Mouse (Mus musculus) adrenal gland, postnatal 36 days (tissue): ENCODE measurements around the gene Tuba4a. TPM values are rescaled to one million over a fixed set of nuclear protein-coding genes. Genes with fewer than 3 reads are reported as not detected.

Experiments
- DNase-seq, 2 experiments: peaks; one replicate each; pipeline ENCODE4 v3.0.0; 2021; ENCODE audit warnings: mixed read lengths in 1 of 2
- long read RNA-seq, 2 experiments: library from polyadenylated mRNA; stranded (forward); transcript quantifications; one replicate each; pipeline ENCODE4 v2.0.0; 2021; ENCODE audit warnings: borderline sequencing depth in 2 of 2
- total RNA-seq, 2 experiments: library from RNA; stranded (reverse); gene quantifications; 2 replicates each; pipeline ENCODE4 v1.2.3; 2021

Gene Tuba4a
- 10 to 100 TPM; 26.0 to 70.0 TPM for total RNA-seq
- long read RNA-seq, experiment 1, transcript Tuba4a-202 (4 exons, 2,840 nt), result major isoform, 17 of 29 reads
- long read RNA-seq, experiment 1, partial matches to known transcripts, result 3 of 29 reads
- long read RNA-seq, experiment 1, other reads (novel, unspliced or antisense), result 9 of 29 reads
- long read RNA-seq, experiment 2, transcript Tuba4a-202 (4 exons, 2,840 nt), result major isoform, 10 of 15 reads
- long read RNA-seq, experiment 2, partial matches to known transcripts, result 0 of 15 reads
- long read RNA-seq, experiment 2, other reads (novel, unspliced or antisense), result 5 of 15 reads

DNA sequence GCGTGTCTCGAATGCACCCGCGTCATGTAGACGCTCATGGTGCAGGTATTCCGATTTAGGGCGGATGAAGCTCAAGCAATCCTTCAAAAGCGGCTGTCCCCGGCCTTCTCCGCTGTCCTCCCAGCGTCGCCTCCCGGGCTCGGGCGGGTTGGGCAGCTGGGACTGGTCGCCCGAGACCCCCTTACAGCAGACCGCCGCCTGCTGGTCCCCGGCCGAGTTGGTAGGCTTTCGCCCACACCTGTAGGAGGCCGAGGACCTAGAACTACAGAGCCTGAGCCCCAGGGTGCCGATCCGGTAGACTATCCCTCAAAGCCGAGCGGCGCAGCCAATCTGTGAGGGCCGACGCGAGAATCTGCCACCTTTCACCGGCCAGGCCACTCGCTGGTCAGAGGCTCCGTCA is at the start of gene Tuba4a:
Tuba4a (minus strand) TSS at position 335 of the 400 bp plus-strand sequence.
- DNase-seq, result peak; percentile 18 to 46

DNA sequence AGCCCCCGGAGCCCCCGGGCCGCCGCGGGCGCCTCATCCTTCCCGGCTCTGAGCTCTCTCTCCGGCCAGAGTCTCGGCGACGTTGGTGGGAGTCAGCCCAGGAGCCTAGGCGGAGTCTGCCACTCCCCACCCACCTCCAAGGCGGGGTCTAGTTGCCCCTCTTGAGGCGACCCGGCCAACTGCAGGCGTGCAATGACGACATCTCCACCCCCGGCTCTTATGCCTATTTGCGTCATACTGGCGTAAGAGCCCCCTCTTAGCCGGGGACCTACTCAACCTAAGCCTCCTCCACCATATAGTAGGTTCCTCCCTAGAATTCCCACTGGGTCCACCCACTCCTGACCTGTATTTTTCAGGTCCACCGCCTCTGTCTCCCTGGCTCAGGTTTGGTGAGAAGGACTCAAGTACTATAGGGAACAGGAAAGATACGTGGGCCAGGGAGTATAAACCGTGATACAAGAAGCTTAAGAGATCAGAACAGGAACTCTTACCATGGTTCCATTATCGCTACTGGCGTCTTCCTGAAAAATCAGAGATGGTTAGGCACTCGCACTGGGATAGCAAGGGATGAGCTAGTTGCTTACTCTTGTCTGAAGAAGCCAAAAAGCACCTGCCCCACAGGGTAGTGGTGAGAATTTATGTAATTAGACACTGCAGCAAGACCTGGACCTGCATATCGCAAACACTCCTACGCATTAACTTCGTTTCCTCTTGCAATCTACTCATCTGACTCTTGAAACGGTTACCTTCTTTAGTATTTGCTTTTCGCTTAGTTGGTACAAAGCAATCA is 44.6 kb upstream of the Tuba4a start, which contains the start of gene Ptprn:
Ptprn (minus strand) TSS at position 412 of the 790 bp plus-strand sequence.
- DNase-seq, result no peak

DNA sequence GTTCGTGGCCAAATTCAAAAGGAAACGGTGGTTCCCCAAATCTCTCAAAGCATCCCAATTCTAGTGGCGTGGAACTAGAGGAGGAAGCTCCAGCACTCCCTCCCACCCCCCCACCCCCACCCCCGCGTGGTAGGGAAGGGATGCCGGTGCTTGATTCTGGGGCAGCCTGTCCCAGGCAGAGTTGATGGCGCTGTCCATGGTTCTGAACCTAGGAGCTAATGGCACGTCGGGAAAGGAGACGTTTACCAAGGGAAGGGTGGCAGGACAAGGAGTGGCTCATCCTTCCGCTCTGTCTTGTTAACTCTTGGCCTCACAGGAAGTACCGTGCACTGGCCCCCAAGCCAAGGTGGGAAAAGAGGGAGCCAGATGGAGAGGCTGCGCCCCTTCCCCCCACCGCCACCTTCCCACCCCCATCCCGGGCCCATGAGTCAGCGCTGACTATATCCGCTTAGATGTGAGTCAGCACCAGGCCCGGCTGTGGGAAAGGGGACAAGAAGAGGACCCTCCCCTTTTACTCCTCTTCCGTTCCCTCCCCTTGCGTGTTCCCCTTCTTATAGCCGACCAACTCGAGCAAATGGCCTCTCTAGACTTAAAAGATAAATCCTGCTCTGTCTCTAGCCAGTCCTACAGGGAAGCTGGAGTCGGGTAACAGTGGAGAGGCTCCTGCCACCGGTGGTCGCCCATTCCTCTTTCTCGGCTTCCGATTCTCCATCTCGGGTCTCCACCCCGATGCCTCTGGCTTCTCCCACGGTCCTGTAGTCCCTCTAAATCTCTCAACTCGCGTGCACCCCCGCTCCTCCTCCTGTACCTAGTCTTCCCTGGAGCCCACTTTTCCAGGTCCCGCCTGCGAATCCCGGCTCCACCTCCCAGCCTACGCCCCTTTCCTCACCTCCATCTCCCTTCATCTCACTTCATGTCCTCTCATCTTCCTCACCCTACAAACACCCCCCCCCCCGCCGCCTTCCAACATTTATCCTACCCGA is 43.6 kb upstream of the Tuba4a start:
- DNase-seq, result peak; percentile 81

DNA sequence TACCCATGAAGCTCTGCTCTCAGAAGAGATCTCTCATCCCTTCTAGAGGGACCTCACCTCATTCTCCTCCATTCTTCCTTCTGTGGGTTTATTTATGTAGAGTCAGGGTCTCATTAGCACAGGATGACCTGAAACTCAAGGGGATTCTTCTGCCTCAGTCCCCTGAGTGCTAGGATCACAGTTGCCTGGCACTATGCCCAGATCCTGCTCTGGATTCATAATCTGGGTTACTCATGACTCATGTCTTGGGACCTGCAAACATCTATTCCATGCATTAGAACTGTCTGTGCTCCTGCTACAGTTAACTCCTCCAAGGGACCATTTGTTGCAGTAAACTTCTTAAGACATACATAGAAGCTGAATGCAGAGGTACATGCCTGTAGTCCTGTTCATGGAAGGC is 41.6 kb upstream of the Tuba4a start:
- DNase-seq, result no peak

DNA sequence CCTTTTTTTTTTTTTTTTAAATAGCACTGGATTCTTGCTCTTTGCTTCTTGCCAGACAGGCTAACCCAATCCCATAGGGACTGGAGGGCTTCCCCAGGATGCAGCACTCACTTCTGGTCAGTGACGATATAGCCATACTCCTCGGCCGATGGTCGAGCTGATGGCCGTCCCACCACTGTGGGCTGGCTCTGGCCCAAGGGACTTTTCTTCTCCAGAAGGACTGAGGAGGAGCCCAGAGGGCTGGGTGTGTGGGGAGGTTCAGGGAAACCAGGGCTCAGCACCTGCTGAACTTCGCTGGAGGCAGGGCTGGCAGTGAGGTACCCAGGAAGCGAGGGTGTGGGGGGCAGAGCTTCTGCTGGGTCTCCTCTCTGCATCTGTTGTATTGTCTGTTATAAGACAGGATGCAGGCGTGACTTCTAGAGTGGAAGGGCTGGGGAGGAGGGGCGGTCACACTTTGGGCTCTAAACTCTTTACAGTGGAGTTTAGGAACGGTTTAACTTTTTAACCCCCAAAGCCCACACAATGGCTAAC is 35.9 kb upstream of the Tuba4a start:
- no peak for DNase-seq

DNA sequence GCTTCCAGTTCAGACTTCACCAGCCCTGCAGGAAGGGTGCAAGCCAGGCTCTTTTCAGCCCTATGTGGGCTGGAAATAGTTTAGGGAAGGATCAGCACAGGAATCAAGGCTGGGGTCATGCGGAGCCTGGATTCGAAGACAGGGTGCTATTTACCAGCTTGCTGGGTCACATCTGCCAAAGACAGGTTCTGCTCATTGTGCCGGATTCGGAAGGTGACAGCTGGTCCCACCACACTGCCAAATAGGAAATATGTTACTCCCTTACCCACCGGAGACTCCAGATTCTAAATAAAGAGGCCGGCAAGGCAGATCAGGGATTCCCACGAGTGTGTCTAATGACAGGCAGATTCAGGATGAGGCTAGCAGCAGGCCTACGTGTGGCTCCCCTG is 35.0 kb upstream of the Tuba4a start:
- DNase-seq, result no peak

DNA sequence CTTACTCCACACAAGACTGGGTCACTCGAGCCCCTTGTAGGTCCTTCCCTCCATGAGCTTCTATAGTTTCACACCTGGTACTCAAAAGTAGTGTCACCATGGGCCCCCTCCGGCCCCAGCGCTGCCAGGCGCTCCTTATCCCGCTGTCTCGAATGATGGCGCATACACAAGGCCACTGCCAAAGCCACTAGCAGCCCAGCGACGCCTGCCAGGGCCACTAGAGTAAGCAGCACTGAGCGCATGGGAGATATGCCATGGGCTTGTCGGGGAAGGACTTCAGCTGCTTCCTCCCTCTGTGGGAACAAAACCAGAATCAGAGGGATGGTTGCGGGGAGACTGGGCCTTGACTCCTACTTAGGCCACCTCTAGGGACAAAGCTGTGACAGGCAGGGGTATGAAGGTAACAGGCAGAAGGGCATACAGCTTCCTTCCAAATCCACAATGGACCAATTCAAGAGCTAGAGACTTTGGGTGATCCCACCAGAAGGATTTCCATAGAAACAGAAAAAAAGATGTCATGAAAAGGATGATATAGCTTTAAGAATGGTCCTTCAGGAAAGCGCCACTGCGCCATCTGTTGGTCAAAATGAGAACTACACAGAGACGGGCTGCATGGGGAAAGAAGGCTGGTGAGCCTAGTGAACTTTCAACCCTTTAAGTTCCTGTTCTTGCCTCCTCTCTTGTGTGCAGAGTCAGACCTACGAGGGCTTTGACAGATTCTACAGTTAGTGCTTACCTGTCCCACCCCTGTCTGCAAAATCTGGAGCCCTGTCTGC is 34.4 kb upstream of the Tuba4a start:
- peak; percentile 81 to 82 for DNase-seq

DNA sequence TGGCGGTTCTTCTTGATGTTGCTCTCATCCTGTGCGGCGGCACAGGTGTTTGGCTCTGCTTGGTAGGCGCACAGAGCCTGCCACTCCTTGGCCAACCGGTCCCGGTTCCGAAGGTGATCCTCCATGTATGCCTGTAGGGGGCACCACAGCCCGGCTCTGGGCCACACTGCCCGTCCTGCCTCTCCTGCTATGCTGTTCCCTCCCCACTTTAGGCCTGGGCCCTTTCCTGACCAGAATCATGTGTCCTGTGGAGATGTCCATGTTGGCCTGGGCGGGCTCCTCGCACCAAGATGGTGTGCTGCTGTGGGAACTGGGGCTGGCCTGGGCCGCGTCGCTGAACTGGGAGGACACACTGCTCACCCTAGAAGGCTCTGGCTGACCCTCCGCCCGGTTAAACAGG is 33.4 kb upstream of the Tuba4a start:
- no peak for DNase-seq

DNA sequence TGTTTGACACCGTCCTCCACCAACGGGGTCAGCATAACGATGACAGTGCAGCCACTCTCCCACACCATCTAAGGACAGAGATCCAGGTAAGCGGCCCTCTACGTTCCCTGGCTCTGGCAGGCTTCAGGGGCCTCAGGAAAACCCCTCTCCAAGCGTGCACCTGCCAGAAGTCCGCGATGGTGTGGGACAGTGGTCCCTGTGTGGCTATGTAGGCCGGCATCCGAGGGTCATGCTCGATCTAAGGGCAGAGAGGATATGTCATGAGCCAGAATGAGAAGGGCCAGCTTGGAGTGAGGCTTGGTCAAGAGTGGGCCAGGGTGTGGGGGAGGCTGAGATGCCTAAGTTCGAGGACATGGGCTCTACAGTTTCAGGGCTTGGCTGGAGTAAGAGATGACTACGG is 32.6 kb upstream of the Tuba4a start:
- no peak for DNase-seq

DNA sequence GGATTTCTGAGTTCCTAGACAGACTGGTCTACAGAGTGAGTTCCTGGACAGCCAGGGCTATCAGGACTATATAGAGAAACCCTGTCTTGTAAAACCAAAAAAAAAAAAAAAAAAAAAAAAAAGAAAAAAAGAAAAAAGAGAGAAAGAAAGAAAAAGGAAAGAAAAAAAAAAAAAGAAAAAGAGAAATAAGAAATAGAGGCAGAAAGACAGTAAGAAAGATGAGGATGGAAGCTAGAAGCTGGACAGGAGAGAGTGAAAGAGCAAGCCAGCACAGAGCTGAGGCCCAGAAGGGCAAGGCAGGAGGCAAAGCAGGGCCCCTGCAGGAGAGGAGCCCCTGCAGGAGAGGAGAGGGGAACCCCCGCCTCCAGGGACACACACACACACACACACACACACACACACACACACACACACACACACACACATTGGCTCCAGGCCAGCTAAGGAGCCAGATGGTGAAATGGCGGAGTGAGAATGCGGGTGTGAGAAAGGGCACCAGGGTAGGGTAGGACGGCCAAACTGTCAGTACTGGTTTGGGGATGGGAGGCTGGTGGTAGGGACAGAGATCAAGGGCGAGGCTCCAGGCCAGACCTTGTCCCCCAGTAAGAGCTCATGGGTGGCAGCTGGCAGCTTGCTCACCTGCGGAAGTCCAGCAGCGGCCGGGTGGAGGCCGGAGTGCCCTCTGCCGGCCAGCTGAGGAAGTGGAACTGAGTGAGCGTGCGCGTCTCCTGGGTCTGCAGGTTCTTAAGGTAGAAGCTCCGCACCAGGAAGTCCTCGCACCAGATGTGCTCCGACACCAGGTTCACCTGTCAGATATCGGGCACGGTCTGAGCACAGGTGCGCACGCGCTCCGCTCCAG is 31.7 kb upstream of the Tuba4a start:
- peak; percentile 85 to 88 for DNase-seq

DNA sequence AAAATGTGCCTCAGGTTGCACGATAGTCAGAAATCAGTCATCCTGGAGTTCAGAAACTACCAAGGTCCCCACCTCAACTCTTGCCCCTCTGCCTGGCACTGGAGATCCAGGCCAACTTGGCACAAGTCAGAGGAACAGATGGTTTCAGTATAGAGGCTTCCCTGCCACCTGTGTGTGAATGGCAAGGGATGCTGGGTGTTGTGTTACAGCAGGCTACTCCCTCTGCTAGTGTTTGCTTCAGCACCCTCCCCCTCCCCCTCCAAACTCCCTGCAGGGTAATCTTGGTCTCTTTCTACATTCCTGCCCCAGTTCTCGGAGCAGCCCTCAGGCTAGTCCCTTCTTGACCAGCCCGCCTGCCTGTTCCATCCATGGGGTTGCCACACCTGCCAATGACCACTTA is 30.8 kb upstream of the Tuba4a start:
- DNase-seq, result no peak

DNA sequence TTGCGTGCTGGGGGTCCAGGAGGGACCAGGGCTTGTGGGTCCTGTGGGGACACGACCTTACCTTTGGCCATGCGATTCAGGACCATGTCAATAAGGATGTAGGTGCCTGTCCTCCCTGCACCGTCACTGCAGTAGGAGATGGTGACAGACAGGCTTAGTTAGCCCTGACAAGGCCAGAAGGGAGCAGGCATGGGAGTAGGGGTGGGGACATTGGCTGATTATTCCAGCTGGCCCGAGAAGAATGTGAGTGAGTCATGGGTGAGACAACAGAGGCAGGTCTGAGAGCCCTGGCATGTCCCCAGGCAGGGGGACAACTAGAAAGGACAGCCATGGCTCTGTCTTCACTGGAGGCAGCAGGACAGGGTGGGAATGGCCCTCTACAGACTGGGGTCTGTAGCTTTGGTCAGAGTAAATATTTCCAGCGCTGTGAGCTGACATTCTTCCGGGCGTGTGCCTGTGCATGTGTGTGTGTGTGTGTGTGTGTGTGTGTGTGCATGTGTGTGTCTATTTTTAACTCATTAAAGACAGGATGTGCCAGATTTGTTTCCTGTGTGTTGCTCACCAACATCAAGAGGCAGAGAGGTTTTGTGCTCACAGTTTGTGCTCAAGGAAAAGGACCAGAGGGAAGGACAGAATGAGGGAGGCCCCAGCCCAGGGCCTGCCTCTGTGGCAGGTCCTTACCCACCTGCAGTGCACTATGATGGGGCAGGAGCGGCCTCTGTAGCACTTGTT is 28.5 kb upstream of the Tuba4a start:
- peak; percentile 84 for DNase-seq

DNA sequence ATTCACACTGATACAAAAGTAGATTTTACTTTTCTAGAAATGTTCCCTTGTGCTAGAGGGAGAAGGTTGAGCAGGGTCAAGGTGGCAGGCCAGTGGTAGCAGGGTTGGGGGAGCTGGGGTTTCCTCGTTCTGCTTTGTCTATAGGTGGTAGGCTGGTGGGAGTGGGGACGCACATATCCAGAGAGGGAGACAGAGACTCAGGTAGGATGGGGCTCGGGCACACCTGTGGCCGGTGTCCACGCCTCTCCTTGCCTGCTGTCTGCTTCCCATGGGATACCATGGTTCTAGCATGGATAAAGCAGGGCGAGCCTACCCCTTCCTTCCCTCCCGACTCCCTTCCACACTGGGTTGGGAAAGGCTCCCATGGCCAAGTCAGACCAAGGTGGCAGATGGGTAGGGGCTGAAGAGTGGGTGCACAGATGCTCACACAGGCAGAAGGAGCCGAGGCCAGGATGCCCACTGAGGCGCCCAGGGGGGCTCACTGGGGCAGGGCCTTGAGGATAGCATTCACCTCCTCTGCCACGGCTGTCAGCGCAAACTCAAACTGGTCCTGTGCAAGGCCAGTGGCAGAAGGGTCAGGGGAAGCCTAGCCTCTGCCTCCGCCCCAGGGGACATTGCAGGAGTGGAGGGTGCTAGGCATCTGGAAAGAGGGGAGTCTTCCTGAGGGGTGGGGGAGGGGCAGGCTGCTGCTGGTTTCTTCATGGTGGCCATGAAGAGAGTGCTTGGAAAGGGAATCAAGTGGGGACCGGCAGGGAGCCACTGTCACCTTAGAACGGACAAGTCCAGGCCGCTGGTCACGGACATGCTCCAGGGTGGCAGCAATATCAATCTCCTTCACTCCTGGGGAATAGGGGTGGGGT is 27.6 kb upstream of the Tuba4a start:
- peak in 1 of 2 experiments; percentile 20 for DNase-seq

DNA sequence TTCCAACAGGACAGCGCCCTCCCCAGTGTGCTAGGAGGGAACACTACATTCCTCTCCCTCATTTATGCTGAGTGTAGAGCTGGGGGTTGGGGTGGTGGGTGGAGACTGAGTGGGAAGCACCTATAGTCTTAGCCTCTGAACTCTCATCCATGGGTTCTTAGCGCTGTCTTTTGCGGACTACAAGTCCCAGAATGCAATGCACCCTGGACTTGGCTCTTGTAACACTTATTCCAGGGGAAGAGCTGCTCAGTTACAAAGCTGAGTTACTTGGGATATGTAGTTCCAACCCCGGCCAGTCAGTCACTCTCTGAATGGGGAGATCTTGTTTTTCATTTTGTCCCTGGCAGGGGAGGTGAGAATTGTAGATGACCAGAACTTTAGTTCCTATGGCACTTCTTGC is 25.2 kb upstream of the Tuba4a start:
- peak; percentile 31 to 51 for DNase-seq

DNA sequence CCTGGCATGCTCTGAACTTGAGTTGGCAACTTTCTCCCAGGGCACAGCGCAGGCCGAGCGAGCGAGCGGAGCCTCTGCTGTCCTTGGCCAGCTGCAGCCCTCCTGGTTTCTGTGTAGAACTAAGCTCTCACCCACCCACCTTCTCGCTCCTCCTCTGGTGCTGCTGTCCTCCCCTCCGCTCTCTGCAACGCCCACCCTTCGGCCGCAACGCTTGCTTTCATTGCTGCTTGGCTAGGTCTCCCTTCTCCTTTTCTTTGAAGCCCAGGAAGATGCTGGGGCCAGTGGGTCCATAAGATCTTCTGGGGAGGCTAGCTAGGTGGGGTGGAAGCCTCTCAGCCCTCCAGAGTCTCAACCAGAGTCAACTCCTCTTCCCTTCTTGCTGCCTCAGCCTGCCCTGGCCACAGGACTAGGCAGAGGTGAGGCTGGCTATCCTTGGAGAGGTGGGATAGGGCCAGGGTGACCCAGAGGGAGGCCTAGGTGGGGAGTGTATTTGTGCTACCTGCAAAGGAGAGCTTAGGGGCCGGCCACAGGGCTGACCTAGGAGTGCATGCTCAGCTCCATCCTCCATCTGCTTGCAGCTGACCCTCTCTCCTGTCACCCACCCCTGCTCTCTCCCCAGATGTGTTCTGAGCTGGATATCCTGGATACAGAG is 24.6 kb upstream of the Tuba4a start:
- no peak for DNase-seq

DNA sequence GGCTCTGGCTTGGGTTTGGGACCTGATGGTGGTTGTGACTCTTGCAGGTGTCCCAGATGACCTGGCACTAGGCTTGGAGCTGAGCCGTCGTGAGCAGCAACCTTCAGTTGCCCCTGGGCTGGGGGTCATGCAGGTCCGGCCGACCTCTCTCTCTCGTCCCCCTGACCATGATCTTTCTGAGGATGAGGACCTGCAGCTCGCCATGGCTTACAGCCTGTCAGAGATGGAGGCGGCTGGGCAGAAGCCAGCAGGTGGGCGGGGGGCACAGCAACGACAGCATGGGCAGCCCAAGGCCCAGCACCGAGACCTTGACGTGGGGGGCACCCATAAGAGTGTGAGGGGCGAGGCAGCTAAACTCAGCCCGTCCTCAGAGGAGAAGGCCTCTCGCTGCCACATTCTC is 23.7 kb upstream of the Tuba4a start:
- no peak for DNase-seq

DNA sequence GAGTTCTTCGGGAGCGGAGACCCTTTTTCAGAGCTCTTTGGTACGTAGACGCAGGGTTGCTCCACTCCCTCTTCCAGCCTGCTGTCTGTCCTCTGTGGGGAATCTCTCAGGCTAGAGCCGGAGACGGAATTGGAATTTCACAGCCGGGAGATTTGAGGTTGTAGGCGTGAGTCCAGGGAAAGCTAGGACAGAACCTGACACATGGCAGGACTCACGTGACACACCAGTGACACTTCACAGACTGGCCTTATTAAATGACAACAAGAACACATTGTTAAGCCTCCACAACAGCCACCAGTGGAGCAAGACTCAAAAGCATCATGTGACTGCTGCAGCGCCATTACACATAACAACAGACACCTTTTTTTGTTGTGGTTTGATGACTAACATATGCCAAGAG is 19.9 kb upstream of the Tuba4a start:
- DNase-seq, result no peak
